8 mouse cellular contexts compared by ENCODE assay signal in the genomic region with DNA sequence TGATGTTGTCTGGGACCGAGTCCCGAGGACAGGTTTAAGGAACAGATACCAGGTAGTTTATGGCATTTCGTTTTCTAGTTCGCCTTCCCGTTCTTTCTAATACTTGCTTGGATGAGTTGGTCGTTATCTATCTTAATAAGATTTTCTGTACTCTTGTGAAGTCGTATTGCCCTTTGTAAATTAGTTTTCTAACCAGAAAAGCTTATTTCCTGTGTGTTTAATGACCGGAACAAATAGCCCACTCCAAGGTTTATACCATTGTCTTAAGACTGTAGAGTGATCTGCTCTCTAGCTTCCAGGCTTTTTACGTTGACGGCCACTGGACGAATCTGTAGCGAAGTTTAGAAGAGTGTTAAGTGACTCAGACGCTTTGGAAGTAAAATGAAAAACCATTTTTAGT. TPM values are rescaled to one million over a fixed set of nuclear protein-coding genes. Genes with fewer than 3 reads are reported as not detected.
A peak's percentile ranks its signal among the peaks of the same experiment; 100 is the strongest.
DNase-seq lines count a peak whose midpoint lies in the region; ATAC-seq and TF ChIP-seq lines count a peak whose summit lies in the region.

No protein-coding gene starts in this region.

- intact Hi-C loops in left cerebral cortex, adult 2 months (cut with DNase I): loop anchor here (2.0 kb wide), 1 partner anchor 26 kb away; no protein-coding TSS in a partner anchor
- intact Hi-C loops in left cerebral cortex, postnatal 25 days (cut with DNase I): loop anchor here (5.0 kb wide), 1 partner anchor 36 kb away; no protein-coding TSS in a partner anchor

- no peaks in the 10 kb centered on the region for H3K9me3 ChIP-seq in embryonic facial prominence, embryonic 15.5 days (replicated peaks)
- H3K9me3 ChIP-seq in limb, embryonic 10.5 days (replicated peaks): no peaks in the 10 kb centered on the region
- no peaks in the 10 kb centered on the region for H3K9me3 ChIP-seq in neural tube, embryonic 14.5 days (ENCODE audit: control insufficient read depth, low read length)

- H3K9ac ChIP-seq in embryonic facial prominence, embryonic 15.5 days: peak overlapping the region; percentile 81
- H3K9ac ChIP-seq in neural tube, embryonic 14.5 days (replicated peaks; ENCODE audit: low read depth, low read length): peak overlapping the region; percentile 90

- WGBS in embryonic facial prominence, embryonic 15.5 days: 3% methylated on average over 13 of the region's 13 CpGs
- 3% methylated on average over 13 of the region's 13 CpGs for WGBS in limb, embryonic 10.5 days
- whole genome bisulfite sequencing in neural tube, embryonic 14.5 days: under 1% methylated on average over 13 of the region's 13 CpGs

- peak overlapping the region; percentile 72 for H3K4me3 ChIP-seq in left cerebral cortex, adult 2 months
- H3K4me3 ChIP-seq in embryonic facial prominence, embryonic 15.5 days (replicated peaks): peak overlapping the region; percentile 85
- H3K4me3 ChIP-seq in limb, embryonic 10.5 days: peak overlapping the region; percentile 88
- H3K4me3 ChIP-seq in neural tube, embryonic 14.5 days (ENCODE audit: low read depth, low read length): peak overlapping the region; percentile 78

- H3K4me2 ChIP-seq in embryonic facial prominence, embryonic 15.5 days (replicated peaks): peak overlapping the region; percentile 59
- H3K4me2 ChIP-seq in neural tube, embryonic 14.5 days (ENCODE audit: low read depth, low read length): peak overlapping the region; percentile 67

- no peaks in the 10 kb centered on the region for H3K27me3 ChIP-seq in embryonic facial prominence, embryonic 15.5 days
- H3K27me3 ChIP-seq in limb, embryonic 10.5 days (ENCODE audit: low read depth, poor library complexity, severe bottlenecking): peaks cover 4% of the 10 kb centered on the region; the same call in 1 of the 2 replicates
- H3K27me3 ChIP-seq in neural tube, embryonic 14.5 days (ENCODE audit: control insufficient read depth, insufficient read depth, low read length): no peaks in the 10 kb centered on the region

- peaks cover 15% of the 10 kb centered on the region for H3K4me1 ChIP-seq in embryonic facial prominence, embryonic 15.5 days
- H3K4me1 ChIP-seq in limb, embryonic 10.5 days: peaks cover 14% of the 10 kb centered on the region; the same call in 1 of the 2 replicates
- H3K4me1 ChIP-seq in neural tube, embryonic 14.5 days (ENCODE audit: control insufficient read depth, insufficient read depth, low read length): peaks cover 8% of the 10 kb centered on the region; the same call in 1 of the 2 replicates

- H3K27ac ChIP-seq in left cerebral cortex, adult 2 months: peak overlapping the region; percentile 97
- H3K27ac ChIP-seq in embryonic facial prominence, embryonic 15.5 days (replicated peaks): peak overlapping the region; percentile 79; the same call in 1 of the 2 replicates
- H3K27ac ChIP-seq in limb, embryonic 10.5 days: peak overlapping the region; percentile 92
- H3K27ac ChIP-seq in neural tube, embryonic 14.5 days (ENCODE audit: low read depth, low read length): peak overlapping the region; percentile 89

- no peaks in the 10 kb centered on the region for H3K36me3 ChIP-seq in embryonic facial prominence, embryonic 15.5 days
- H3K36me3 ChIP-seq in limb, embryonic 10.5 days: no peaks in the 10 kb centered on the region
- H3K36me3 ChIP-seq in neural tube, embryonic 14.5 days (ENCODE audit: control insufficient read depth, insufficient read depth, low read length): no peaks in the 10 kb centered on the region

- no peak for ATAC-seq in embryonic facial prominence, embryonic 15.5 days (ENCODE audit: insufficient number of reproducible peaks, low FRiP score, low TSS enrichment, low read depth)
- no peak for ATAC-seq in neural tube, embryonic 14.5 days (ENCODE audit: low read depth)

- TF ChIP-seq CTCF in left cerebral cortex, adult 2 months (IDR thresholded peaks at IDR 0.05): no peak

- DNase-seq in left cerebral cortex, adult 2 months (ENCODE audit: extremely low spot score in 1 of 2, low spot score in 2 of 2): no peak
- DNase-seq in left cerebral cortex, postnatal 25 days (ENCODE audit: low spot score in 2 of 2): no peak
- no peak for DNase-seq in limb, embryonic 10.5 days (ENCODE audit: low spot score)
- no peak for DNase-seq in left cerebral cortex, adult 9 months (ENCODE audit: low spot score in 2 of 2)
- DNase-seq in cerebellum, adult 11-12 months: no peak
- no peak for DNase-seq in cerebellum, postnatal 25 days

RNA-seq across cellular contexts. Expression of gene Plekha1, which starts 1.1 kb away (rescaled TPM):
- 10 to 100 TPM; 95.9 to 98.5 TPM for total RNA-seq in left cerebral cortex, adult 2 months (2021)
- 100 to 1,000 TPM in 1 of 2 experiments, 10 to 100 TPM in 1; 92.8 to 105 TPM for total RNA-seq in left cerebral cortex, postnatal 25 days (2021)
- polyA plus RNA-seq in embryonic facial prominence, embryonic 15.5 days (2015; fragmentation: Nextera tagmentation; extraction: Ambion mirVana): 52.9 and 53.4 TPM in 2 replicates
- polyA plus RNA-seq in limb, embryonic 10.5 days (2016; fragmentation: Nextera tagmentation; extraction: Ambion mirVana): 27.5 and 31.3 TPM in 2 replicates
- 69.9 and 71.0 TPM in 2 replicates for polyA plus RNA-seq in neural tube, embryonic 14.5 days (2014; fragmentation: Nextera tagmentation; extraction: Ambion mirVana)
